Mouse (Mus musculus) left cerebral cortex, adult 11 months (tissue): ENCODE measurements around the gene Pclo.
"Not testable (repeated sequence)": the region's sequence is repeated elsewhere in the genome, so short reads cannot be mapped to it uniquely, and the experiment has no call there.

Experiments
- DNase-seq: peaks from one replicate; pipeline ENCODE4 v3.0.0; 2022; ENCODE audit warnings: low spot score

Gene Pclo

DNA sequence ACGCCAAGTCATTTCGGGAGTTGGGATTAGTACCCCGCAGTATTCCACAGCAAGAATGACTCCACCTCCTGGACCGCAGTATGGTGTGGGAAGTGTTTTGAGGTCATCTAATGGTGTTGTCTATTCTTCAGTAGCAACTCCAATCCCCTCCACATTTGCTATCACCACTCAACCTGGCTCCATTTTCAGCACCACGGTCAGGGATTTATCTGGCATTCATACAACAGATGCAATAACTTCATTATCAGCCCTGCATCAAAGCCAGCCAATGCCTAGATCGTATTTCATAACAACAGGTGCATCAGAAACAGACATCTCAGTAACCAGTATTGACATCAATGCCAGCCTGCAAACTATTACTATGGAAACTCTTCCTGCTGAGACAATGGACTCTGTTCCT is 165.7 kb downstream of the Pclo start:
- no peak for DNase-seq

DNA sequence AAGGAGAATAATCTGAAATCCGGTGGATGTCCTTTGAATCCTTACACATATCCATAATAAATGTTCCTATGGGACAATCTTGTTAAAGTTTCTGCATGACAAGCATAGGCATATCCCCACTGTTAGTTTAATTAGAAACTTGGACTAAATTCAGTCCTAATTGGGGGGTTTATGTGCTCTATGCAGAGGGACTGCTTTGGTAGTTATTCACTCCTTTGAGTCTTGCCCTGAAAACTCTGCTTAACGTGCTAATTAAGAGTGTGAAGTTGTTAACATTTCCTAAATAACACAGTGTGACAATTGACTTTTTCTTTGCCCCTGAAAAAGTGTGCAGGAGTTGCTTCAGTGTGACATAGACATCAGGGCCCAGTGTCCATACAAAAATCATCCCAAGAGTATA is 177.3 kb downstream of the Pclo start:
- no peak for DNase-seq

- no peak for DNase-seq
These were observed 182.0 kb downstream of the Pclo start for GRCm38 (mm10) chr5:14696745-14697144.

DNA sequence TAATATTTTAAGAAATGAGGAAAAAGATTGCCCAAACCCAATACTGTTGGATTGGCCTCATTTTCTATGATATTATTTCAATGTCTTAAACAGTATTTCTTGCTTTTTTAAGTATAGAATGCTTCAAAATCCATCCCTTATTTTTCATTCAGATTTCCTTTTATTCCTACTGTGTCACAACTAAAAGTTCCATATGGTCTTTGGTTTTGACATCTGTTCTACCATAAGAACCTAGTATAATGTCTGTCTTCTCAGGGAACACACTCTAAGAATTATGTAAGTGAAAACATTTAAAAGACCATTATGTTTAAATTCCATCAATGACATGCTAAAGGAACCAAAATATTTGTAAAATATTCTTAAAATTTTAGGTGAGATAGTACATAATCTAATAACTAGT is 186.2 kb downstream of the Pclo start:
- peak; percentile 16 for DNase-seq

DNA sequence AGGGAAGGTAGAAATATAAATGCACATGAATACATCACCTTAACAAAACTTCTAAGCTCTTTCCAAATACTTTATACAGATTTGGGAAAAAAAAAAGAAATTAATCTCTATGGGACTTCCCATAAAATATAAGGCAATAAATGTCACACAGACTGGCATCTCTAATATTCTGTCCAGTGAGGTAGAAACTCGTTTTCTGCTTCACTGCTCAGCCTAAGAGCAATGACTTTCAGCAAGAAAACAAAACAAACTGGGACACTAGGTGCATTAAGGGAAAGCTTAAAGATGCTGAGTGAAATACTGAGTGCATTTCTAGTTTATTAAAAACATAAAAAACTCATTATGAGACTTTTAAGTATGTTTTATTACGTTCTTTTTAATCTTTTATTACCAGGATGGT is 190.7 kb downstream of the Pclo start:
- DNase-seq = no peak

GRCm38 (mm10) chr5:14707311-14707710 is 192.6 kb downstream of the Pclo start:
- no peak for DNase-seq

- no peak for DNase-seq
These were observed 208.9 kb downstream of the Pclo start for GRCm38 (mm10) chr5:14723576-14723975.

- DNase-seq = no peak
These were observed 214.0 kb downstream of the Pclo start for GRCm38 (mm10) chr5:14728676-14729253.

DNA sequence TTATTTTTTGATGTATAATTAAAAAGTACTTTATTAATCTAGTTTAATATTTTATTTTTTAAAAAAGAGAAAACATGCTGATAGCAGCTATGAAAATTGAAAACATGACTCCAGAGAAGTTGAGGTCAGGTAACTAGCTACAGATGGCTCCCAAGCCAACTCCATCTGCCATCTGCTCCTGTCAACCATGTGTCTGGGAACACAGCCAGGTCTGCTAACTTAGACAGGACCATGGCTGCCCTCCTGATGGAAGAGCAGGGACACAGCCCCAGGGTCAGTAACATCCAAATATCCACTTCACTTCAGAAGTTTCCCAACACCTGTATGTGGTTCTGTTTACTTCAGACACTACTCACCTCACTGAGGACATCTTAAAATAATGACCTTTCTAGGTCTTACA is 236.2 kb downstream of the Pclo start:
- DNase-seq = no peak

GRCm38 (mm10) chr5:14766686-14767085 is 252.0 kb downstream of the Pclo start:
- no peak for DNase-seq

GRCm38 (mm10) chr5:14782362-14783082 is 267.8 kb downstream of the Pclo start:
- no peak for DNase-seq

DNA sequence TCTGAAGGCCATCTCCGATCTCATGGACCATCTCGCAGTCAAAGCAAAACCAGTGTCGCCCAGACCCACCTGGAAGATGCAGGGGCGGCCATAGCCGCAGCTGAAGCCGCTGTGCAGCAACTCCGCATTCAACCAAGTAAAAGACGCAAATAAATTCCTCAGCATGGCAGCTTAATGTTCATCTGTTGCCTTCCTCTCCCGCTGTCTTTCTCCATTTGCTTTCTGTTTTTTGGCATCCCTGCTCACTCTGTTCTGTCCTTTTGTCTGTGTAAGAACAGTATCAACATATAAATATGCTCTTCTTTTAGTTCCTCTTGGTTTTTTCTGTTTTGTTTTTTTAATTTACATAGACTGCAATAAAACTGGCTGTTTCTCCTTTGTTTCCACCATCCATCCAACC is 279.2 kb downstream of the Pclo start:
- no peak for DNase-seq

DNA sequence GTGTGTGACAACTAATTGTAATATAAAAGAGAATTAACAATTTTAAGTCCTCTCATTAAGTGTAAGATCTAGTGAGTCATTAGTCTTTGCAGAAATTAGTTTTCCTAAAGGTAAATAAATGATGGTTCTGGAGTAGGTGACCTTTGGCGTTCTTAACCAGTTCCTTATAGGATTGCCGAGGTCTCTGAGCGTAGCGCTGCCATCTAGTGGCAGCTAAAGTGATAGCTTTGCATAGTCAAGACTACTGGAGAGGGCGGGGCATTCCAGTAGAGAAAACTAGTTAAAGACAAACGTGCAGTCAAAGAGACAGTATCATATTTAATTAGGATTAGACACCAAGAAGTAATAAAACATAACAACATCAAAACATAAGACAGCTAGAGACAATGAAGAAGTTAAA is 292.4 kb downstream of the Pclo start:
- DNase-seq = peak; percentile 10

DNA sequence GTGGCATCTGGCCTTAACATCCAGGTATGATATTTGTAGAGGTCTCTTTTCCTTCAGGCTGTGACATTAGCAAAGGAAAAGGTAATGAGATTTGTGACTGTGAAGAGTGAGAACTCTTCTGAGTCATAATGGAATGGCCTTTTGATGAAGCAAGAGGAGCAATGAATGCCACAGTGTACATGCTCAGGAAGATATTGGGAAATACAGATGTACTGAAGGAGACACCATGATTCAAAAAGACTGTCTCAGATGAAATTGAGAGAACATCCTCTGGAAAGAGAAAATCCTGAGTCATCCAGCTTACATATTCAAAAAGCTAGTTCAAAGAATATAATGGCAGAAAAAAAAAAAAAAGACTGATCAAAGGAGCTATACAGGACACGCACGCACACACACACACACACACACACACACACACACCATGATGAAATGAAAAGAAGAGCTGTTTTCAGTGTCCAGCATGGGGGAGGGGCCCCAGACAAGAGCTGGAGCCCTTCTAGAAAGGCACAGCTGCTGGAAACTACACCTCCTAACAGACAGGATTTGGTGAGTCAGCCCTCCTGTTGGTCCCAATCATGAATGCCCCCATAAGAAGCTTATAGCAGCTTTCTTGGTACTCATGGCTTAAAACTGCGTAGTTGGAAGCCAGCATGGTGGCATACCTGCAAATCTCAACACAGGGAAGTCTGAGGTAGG is 318.6 kb downstream of the Pclo start:
- DNase-seq = no peak

DNA sequence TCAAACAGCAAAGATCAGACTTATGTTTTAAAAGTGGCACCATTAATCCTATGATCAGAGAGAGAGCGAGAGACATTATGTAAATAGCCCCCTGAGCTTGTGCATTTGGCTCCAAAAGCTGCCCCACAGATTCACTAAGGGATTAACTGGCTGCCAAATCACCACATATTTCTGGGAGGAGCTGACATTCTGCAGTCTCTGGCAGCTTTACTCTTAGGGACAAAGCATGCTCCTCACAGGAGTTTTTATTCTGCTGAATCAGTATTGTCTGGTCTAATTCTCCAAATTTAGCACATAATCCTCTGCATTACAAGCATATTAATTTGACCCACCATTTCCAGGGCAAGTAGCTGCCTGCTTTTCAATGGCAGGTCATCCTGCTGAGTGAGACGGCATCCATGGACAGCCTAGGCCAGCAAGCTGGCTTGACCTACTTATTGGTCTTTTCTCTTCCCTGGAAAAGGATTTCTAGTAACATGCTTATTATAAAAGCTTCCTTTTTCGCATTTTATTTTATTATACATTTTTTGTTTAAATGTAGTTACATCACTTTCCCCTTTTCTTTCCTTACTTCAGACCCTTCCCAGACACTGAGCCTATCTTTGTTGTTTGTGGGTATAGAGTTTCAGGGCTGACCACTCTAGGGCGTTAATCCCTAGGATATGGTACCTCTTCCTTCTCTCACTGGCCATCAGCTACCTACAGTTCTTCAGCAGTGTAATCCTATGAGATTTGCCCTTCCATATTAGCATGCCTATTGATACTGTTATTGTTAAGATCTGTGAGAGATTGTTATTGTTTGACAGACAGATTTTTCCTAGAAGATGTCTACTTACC is 319.7 kb downstream of the Pclo start:
- no peak for DNase-seq

- DNase-seq = no peak
These were observed 338.9 kb downstream of the Pclo start for GRCm38 (mm10) chr5:14853650-14854049.

- DNase-seq = not testable (repeated sequence)
These were observed 370.6 kb downstream of the Pclo start for GRCm38 (mm10) chr5:14885291-14885690.

DNA sequence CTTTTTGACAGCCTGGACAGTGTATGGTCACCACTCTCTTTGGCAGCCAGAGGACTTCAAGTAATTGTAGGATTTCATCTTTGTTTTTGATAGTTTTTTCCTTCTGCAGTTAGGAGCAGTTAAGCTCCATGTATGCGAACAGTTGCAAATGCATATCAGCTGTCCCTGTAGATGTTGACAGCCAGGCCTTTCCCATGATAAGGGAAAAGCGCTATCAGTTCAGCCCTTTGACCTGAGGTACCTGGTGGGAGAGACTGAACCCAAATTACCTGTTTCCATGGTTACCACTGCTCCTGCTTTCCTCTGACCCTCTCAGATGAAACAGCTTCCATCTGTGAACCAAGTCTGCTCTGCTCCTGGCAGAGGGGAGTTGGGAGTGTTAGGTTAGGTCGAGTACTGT is 377.5 kb downstream of the Pclo start:
- no peak for DNase-seq

- DNase-seq = not testable (repeated sequence)
These were observed 388.8 kb downstream of the Pclo start for GRCm38 (mm10) chr5:14903539-14903938.
